Mouse (Mus musculus): ENCODE measurements around the gene Krtap4-6.

GRCm38 (mm10) chr11:99646444-99646843 lies 19.3 kb downstream of the Krtap4-6 start:
- TF ChIP-seq CTCF (conservative IDR thresholded peaks at IDR 0.05 in 1 of 2, IDR thresholded peaks at IDR 0.05 in 1 of 2; ENCODE audit: low read depth in 2 of 2, low read length in 2 of 2) (no peak), GABPA (IDR thresholded peaks at IDR 0.05; ENCODE audit: insufficient replicate concordance, low read depth, low read length) (no peak), EP300 (IDR thresholded peaks at IDR 0.05; ENCODE audit: low read length) (no peak), E2F4 (IDR thresholded peaks at IDR 0.05; ENCODE audit: insufficient replicate concordance, low read depth, low read length) (no peak), PAX5 (IDR thresholded peaks at IDR 0.05; ENCODE audit: low read length) (no peak), UBTF (IDR thresholded peaks at IDR 0.05; ENCODE audit: low read depth, low read length) (no peak), POLR2A (IDR thresholded peaks at IDR 0.05; ENCODE audit: low read depth, low read length) (no peak), SIN3A (IDR thresholded peaks at IDR 0.05; ENCODE audit: low read length) (no peak), MAFK (IDR thresholded peaks at IDR 0.05; ENCODE audit: insufficient replicate concordance, low read length) (no peak), ZKSCAN1 (IDR thresholded peaks at IDR 0.05; ENCODE audit: borderline replicate concordance, low read depth, low read length) (no peak), BHLHE40 (IDR thresholded peaks at IDR 0.05; ENCODE audit: low read depth, low read length) (no peak)

Measured in CH12.LX (cell line).